Mouse (Mus musculus): ENCODE measurements around the gene Vps51.

The Vps51 gene

DNA sequence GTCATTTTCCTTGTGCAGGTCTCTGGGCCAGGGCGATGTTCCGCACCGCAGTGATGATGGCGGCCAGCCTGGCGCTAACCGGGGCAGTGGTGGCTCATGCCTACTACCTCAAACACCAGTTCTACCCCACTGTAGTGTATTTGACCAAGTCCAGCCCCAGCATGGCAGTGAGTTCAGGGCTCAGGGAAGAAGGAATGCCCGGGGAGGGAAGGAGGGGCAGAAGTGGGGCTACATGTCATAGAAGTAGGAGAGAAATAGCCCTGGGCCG is 29.2 kb downstream of the Vps51 start:
- DNase-seq (ENCODE audit: low spot score), result no peak

DNA sequence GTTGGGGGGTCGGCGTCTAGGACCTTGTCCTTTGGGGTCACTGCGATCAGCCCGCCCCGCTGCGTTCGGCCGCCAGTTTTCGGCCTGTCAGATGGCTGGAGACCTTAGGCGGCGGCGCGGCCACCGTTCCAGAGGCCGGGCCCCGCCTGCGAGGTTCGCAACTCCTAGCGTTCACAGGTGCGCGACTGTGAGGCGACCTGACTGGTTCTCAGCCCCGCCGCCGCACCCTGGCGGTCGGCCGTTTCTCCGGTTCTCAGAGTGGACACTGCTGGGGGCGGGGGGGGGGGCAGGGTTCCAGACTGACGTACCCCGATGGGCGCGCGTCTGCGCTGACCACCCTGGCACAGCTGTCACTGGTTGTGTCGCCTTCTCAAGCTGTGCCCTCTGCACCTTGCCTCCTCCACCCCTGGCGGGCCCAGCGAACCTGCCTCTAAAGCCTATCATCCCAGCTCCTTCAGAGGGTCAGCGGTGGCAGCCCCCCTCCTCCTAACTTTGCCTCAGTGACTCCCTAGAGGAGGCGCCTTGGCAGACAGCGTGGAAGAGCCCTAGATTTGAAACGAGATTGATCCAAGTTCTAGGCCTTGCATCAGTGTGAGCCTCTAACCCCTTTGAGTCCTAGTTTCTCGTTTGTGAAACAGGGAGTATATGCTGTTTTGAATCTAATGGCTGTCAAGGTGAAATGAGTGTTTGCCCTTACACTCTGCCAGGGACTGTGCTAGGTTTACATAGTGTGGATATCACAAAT is 29.7 kb downstream of the Vps51 start:
- no peak for DNase-seq (ENCODE audit: low spot score)

DNA sequence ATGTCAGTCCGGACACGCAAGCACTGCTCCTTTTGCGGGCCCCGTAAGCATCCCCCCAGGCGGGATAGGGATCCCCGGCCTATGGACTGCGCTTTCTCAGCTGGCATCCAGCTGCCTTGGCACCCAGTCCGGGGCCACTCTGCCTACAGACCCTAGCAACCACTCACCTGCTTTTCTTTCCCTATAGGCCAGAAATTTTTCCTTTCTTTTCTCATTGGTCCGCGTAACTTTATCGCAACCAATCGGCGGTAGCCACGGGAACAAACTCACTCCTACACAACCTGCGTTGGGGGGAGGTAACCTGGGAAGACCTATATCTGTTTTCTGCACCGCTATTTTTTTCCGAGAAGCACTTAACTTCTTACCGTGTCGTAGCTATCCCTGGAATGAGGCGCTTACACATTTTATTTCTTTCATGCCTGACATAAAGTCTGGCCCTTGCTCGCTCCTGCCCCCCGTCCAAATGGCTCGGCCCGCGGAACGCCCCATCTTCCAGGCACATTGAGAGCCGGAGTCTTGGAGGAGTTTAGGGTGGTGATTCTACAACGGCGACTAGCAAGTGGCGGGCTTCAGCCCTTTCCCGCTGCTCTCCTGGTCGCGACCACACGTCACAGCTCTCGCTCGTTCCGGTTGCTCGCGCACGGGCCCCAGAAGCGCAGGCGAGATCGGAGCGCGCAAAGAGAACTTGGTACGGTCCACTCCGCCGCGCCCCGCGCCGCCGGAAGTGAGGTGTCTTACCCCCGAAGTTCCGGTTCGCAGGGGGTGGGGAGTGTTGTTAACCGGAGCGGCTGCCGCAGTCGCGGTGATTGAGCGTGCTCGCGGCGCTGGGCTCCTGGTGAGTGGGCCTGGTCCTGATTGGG is 30.5 kb downstream of the Vps51 start, which contains the start of gene Syvn1:
TSS of gene Syvn1 (plus strand) at position 283 of the 860 bp plus-strand sequence.
- DNase-seq (ENCODE audit: low spot score), result peak; percentile 94

DNA sequence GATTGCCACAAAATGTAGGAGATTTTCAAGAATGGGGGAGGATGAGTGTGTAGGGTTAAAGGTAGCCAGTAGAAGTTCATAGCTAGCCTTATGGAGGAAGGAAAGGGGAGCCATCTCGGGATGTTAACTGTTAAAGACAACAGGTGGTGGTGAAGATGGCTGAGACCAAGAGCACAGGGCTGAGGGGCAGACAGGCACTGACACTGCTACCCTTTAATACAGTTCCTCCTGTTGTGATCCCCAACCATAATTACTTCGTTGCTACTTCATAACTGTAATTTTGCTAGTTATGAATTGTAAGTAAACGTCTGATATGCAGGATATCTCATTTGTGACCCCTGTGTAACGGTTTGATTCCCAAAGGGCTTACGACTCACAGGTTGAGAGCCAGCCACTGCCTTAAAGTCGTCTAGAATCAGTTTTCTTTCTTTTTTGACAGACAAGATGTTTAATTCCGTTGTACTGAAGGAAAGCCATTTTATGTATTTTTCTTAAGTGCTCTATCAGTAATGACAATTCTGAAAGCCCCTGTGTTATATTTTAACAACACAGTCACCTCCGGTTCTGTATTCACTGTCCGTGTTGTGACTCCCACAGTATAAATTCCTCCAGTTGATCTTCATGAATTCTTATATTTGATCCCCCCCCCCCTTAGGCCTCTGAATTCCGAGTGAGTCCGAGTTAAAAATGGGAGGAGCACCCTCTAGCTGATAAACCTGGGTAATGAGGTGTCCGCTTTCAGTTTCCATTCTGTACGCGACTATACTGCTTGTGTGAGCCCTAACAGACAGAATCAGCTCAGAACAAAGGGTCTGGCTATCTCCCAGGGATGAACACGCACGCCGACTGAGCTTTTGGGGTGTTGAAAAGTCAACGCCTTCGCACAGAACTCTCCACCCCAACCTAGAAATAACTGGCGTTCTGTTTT is 31.4 kb downstream of the Vps51 start:
- peak; percentile 68 for DNase-seq (ENCODE audit: low spot score)

DNA sequence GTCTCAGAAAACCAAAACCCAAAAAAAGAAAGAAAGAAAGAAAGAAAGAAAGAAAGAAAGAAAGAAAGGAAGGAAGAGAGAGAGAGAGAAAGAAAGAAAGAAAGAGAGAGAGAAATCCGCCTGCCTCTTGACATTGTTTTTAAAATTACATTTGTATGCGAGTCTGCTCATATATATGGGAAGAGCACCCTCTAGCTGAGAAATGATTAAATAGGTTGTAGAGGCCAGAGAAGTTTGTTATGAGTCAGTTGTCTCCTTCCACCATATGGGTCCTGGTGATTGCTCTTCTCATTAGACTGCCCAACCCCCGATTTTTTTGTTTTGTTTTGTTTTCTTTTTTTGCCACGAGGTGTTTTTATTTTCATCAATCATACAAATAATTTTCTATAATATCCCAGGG is 32.9 kb downstream of the Vps51 start:
- peak; percentile 50 for DNase-seq (ENCODE audit: low spot score)

DNA sequence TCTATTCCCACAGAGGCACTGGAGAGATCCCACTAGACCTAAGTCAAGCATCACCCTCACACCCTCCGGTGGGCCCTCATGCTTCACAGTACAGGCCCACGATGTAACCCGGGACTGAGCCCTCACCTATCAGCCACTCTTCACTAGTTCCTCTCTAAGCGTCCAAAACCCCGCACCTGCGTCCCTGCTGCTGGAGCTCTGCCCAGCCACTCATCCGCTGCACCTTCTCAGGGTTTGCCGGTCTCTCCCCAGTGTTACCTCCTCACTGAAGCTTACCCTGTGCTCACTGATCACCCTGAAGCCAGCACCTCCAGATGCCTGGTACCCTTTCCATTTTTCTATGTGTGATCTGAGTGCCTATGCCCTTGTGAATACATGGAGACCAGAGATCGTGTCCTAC is 34.7 kb downstream of the Vps51 start:
- no peak for DNase-seq (ENCODE audit: low spot score)

DNA sequence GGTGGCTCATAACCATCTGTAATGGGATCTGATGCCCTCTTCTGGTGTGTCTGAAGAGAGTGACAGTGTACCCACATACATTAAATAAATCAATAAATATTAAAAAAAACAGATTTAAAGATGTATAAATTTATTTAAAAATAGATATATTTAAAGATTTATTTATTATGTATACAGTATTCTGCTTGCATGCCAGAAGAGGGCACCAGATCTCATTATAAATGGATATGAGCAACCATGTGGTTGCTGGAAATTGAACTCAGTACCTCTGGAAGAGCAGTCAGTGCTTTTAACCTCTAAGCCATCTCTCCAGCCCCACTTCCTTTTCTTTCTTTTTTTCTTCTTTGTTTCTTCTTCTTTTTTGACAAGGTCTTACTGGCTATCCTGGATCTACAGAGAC is 37.0 kb downstream of the Vps51 start:
- no peak for DNase-seq (ENCODE audit: low spot score)

DNA sequence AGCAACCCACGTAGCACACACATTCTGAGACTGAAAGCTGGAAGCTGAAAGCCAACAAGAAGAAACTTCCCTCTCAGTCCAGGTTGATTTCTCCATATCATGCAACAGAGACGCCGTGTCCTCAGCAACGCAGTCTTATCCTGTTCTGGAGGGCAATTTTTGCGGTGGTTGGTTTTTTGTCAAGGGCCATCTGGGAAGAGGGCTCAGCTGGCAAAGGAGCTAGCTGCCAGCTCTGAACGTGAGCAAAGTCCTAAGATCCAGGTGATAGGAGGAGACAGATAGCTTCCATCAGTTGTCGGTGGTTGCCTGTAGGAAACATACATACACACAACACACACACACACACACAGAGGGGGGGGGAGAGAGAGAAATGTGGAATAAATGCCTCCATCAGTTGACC is 38.7 kb downstream of the Vps51 start:
- no peak for DNase-seq (ENCODE audit: low spot score)

DNA sequence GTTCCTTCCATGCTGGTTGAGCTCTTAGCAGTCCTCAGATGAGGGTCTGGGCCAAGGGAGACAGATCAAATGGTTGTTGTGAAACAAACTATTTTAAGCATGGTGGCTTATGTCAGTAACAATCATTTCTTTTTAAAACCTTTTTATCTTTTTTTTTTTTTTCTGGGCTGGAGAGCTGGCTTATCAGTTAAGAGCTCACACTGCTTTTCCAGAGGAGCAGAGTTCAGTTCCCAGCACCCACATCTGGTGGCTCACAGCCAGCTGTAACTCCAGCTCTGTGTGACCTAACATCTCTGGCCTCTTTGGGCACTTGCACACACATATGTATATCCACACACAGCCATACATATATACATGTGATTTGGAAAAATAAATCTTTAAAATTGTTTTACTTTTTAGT is 39.3 kb downstream of the Vps51 start:
- DNase-seq (ENCODE audit: low spot score), result no peak

DNA sequence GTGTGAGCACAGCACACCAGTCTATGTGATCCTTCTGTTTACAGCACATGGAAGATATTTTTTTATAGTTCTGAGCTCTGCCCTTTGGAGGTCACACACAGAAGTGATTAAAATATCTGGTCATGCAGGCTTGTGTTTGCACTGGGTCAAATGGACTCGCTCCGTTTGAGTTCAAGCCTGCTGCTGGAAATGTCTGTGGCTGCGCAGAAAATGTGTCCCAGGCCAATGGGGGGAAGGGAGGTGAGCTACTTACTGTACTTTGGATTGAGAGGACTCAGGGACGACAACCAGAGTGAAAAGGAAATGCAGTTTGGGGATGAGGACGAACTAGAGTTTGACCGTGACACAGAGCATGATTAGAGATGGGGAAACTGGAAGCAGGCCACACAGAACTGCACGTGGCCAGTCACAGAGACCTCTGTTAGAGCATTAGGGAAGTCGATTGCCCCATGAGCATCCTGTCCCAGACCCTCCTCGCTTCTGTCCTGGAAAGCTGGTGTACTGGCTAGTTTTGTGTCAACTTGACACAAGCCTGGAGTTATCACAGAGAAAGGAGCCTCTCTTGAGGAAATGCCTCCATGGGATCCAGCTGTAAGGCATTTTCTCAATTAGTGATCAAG is 41.0 kb downstream of the Vps51 start:
- no peak for DNase-seq (ENCODE audit: low spot score)

DNA sequence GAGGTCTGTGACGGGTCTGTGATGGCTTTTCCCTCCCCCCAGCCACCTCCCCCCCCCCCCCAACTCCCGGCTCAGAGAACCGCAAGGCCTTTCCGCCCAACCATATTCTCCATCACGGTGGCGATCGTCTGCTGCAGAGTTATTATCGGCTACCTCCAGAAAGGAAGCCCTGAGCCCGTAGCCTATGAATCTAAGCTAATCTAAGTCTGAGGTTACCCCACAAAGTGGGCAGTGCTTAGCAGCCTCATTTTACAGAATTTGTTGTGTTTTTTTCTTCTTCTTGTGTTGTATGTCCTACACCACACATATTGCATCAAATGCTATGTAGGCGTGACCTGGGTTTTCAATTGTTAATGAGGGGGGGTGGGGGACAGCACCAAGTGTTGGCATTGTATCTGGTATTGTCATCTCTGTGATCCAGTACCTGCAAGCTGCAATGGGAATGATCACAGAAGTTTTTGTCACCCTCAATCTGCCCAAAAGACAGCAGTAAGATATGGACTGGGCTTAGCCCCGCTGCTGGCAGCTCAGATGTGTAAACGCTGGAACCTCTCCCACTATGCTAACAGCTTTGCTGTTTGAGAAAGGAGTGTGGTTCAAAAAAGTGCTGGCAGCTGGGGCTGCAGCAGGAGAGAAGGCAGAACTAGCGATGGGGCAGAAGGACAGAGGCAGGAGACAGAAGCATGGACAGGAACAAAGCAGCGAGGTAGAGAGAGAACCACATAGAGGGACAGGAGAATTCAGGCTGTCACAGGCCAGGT is 46.3 kb downstream of the Vps51 start:
- DNase-seq (ENCODE audit: low spot score), result no peak

DNA sequence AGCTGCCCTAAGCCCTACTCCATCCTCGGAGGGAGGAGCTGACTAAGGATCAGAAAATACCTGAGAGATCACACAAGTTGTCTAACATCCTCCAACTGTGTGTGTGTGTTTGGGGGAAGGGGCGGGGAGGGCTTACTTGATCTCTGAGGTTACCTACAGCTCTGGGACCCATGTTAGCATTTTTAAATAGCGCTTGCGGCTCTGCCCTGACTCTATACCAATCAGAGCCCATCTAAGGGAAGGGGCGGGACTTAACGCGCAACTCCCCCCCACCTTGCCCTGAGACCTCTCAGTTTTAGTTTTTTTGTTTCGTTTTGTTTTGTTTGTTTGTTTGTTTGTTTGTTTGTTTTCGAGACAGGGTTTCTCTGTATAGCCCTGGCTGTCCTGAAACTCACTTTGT is 47.6 kb downstream of the Vps51 start:
- DNase-seq (ENCODE audit: low spot score), result no peak

DNA sequence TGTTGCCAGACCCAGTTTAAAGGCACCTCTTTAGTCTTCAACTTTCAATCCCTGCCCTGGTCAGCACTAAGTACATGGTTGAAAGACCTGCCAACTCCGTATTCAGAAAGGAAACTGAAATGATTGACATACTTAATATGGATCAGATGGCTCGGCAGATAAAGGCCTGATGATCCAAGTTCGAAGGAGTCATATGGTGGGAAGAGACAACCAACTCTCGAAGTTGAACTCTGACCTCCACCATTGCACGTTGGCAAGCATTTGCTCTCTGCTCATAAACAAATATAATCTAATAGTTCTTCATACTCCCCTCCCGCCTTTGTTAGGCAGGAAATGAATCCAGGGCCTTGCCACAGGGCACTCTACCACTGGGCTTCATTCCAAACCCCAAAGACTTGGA is 48.0 kb downstream of the Vps51 start:
- no peak for DNase-seq (ENCODE audit: low spot score)

DNA sequence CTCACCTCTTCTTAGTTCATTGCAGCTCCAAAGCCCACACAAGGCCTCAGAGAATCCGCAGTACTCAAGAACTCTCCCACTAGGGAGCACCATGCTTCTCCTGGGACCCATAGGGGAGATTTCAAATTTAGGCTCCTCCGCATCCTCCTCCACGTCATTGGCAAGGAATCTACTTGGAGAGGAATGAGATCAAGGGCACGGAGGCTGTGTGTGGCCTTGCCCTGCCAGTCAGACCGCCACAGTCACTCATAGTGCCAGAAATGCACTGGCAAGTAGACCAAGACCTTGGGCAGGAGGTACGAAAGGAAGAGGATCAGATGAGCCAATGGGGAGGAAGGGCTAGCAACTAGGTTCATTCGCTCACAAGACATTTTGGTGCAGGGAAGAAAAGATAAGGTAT is 53.1 kb downstream of the Vps51 start:
- DNase-seq (ENCODE audit: low spot score), result no peak

DNA sequence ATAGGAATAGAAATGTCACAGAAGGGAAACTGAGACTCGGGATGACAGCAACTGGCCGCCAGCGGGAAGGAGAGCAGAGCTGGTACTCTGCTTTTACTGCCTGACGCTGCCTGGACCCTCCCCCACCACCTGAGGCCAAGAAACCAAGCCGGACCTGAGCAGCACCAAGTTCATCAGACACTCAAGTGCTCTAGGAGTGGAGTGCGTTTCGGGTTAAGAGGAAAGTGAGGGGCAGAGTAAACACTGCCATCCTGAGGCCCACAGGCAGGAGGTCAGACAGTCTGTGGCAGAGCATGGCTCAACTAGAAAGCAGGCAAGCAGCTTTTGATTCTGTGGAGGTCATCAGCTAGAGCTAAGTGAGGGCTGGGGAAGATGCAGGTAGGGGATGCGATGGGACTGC is 54.0 kb downstream of the Vps51 start:
- DNase-seq (ENCODE audit: low spot score), result no peak

DNA sequence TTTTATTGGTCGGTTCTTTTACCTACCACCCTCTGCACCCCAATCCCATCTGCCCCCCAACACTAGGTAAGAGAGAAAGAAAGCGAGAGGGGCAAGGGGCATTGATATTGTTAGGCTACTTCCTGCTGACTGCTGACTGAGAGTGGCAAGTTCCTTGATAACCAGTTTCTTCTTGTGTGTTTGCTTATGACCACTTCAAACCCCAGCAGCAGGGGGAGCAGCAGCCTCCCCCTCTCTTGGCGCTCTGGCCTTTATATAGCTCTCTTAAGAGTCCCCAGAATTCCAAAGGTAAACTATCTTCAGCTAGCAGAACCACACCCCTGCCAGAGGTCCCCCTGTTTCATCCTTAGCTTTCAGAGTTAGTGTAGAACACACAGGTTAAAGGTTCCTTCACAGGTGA is 56.8 kb downstream of the Vps51 start:
- no peak for DNase-seq (ENCODE audit: low spot score)

DNA sequence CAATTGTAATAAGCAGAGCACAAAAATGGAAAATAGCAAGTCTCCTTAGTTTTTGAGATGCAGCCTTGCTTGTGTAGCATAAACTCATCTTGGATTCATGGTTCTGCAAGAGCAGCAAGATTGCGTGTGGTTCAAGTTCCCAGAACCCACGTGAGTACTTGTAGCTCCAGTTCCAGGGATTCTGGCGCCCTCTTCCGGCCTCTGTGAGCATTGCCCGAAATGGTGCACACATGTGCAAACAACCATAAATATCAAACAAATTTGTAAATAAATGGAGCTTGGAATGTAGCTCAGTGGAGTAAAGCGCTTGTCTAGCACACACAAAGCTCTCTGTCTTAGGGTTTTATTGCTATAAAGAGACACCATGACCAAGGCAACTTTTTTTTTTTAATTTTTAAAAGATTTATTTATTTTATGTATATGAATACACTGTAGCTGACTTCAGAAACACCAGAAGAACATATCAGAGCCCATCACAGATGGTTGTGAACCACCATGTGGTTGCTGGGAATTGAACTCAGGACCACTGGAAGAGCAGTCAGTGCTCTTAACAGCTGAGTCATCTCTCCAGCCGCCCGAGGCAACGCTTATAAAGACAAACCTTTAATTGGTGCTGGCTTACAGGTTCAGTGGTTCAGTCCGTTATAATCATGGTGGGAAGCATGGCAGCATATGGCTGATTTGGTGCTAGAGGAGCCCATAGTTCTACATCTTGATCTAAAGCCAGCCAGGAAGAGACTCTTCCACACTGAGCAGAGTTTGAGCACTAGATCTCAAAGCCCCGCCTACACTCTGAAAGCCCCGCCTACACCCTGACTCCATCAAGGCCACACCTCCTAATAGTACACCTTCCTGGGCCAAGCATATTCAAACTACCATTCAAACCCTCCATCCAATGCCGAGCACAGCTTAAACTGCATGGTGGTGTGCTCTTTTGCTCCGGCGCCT is 58.6 kb downstream of the Vps51 start:
- peak; percentile 94 for DNase-seq (ENCODE audit: low spot score)

All from c-Kit-positive CD71-positive TER-119-positive erythroid progenitor cells, embryonic 14.5 days (primary cell).